Mouse (Mus musculus): Measurements from ENCODE around the gene Pcnx. TPM values are rescaled to one million over a fixed set of nuclear protein-coding genes. Genes with fewer than 3 reads are reported as not detected.

Pcnx gene
- total RNA-seq, 1 experiment = 24.9 TPM

- no peak for TF ChIP-seq MAFK (IDR thresholded peaks at IDR 0.05; ENCODE audit: insufficient read depth, low read depth, low read length)
- TF ChIP-seq ZNF384 (IDR thresholded peaks at IDR 0.05; ENCODE audit: low read depth, low read length) = no peak
- no peak for TF ChIP-seq HCFC1 (IDR thresholded peaks at IDR 0.05; ENCODE audit: borderline replicate concordance, insufficient read depth, low read length)
- TF ChIP-seq ZC3H11A (IDR thresholded peaks at IDR 0.05; ENCODE audit: borderline replicate concordance, low read depth, low read length) = no peak
- no peak for TF ChIP-seq CHD2 (IDR thresholded peaks at IDR 0.05; ENCODE audit: low read depth, low read length)
- Histone ChIP-seq H3K27ac (ENCODE audit: insufficient read depth, low read depth, low read length, poor library complexity, severe bottlenecking) (no peak overlapping the region), H3K4me3 (ENCODE audit: insufficient read depth in 1 of 2, low read depth in 1 of 2, low read length in 2 of 2, poor library complexity in 1 of 2, severe bottlenecking in 1 of 2) (no peak overlapping the region), H3K9me3 (ENCODE audit: control insufficient read depth, insufficient read depth, low read depth, low read length) (no peaks in the 10 kb centered on the region), H3K9ac (ENCODE audit: insufficient read depth, low read depth, low read length, poor library complexity, severe bottlenecking) (no peak overlapping the region), H3K4me1 (ENCODE audit: control insufficient read depth in 2 of 2, insufficient read depth in 2 of 2, low read length in 2 of 2, poor library complexity in 1 of 2) (peaks cover 0 to 1% of the 10 kb centered on the region in 2 experiments; a peak in 1 of 4 replicates), H3K36me3 (ENCODE audit: control insufficient read depth, insufficient read depth, low read length, poor library complexity, severe bottlenecking) (no peaks in the 10 kb centered on the region)
- no peak for DNase-seq (ENCODE audit: low read depth, low spot score)
- in situ Hi-C loops (cut with MboI; ENCODE audit: low sequenced_read_pairs in 2 of 2, unreplicated experiment in 2 of 2) = no loop called here
These were observed 7.5 kb downstream of the Pcnx start for GRCm38 (mm10) chr12:81867316-81867715.

GRCm38 (mm10) chr12:81869205-81869940, 9.6 kb downstream of the Pcnx start:
- no peaks in the 10 kb centered on the region for H3K4me1 ChIP-seq (ENCODE audit: control insufficient read depth in 2 of 2, insufficient read depth in 2 of 2, low read length in 2 of 2, poor library complexity in 1 of 2)
- H3K27ac ChIP-seq (ENCODE audit: insufficient read depth, low read depth, low read length, poor library complexity, severe bottlenecking) = no peak overlapping the region
- no peaks in the 10 kb centered on the region for H3K36me3 ChIP-seq (ENCODE audit: control insufficient read depth, insufficient read depth, low read length, poor library complexity, severe bottlenecking)
- H3K4me3 ChIP-seq (ENCODE audit: insufficient read depth in 1 of 2, low read depth in 1 of 2, low read length in 2 of 2, poor library complexity in 1 of 2, severe bottlenecking in 1 of 2) = no peak overlapping the region
- no peaks in the 10 kb centered on the region for H3K9me3 ChIP-seq (ENCODE audit: control insufficient read depth, insufficient read depth, low read depth, low read length)
- in situ Hi-C loops (cut with MboI; ENCODE audit: low sequenced_read_pairs in 2 of 2, unreplicated experiment in 2 of 2) = no loop called here
- TF ChIP-seq ZC3H11A (IDR thresholded peaks at IDR 0.05; ENCODE audit: borderline replicate concordance, low read depth, low read length) (no peak), CHD2 (IDR thresholded peaks at IDR 0.05; ENCODE audit: low read depth, low read length) (no peak)
- no peak overlapping the region for H3K9ac ChIP-seq (ENCODE audit: insufficient read depth, low read depth, low read length, poor library complexity, severe bottlenecking)
- DNase-seq (ENCODE audit: low read depth, low spot score) = no peak

- H3K4me1 ChIP-seq (ENCODE audit: control insufficient read depth in 2 of 2, insufficient read depth in 2 of 2, low read length in 2 of 2, poor library complexity in 1 of 2) = no peaks in the 10 kb centered on the region
- no peak overlapping the region for H3K27ac ChIP-seq (ENCODE audit: insufficient read depth, low read depth, low read length, poor library complexity, severe bottlenecking)
- TF ChIP-seq ZC3H11A (IDR thresholded peaks at IDR 0.05; ENCODE audit: borderline replicate concordance, low read depth, low read length) (no peak), HCFC1 (IDR thresholded peaks at IDR 0.05; ENCODE audit: borderline replicate concordance, insufficient read depth, low read length) (no peak), ZNF384 (IDR thresholded peaks at IDR 0.05; ENCODE audit: low read depth, low read length) (no peak), CHD2 (IDR thresholded peaks at IDR 0.05; ENCODE audit: low read depth, low read length) (no peak), MAFK (IDR thresholded peaks at IDR 0.05; ENCODE audit: insufficient read depth, low read depth, low read length) (no peak)
- H3K9me3 ChIP-seq (ENCODE audit: control insufficient read depth, insufficient read depth, low read depth, low read length) = no peaks in the 10 kb centered on the region
- no peak for DNase-seq (ENCODE audit: low read depth, low spot score)
- no peak overlapping the region for H3K9ac ChIP-seq (ENCODE audit: insufficient read depth, low read depth, low read length, poor library complexity, severe bottlenecking)
- in situ Hi-C loops (cut with MboI; ENCODE audit: low sequenced_read_pairs in 2 of 2, unreplicated experiment in 2 of 2) = no loop called here
- H3K4me3 ChIP-seq (ENCODE audit: insufficient read depth in 1 of 2, low read depth in 1 of 2, low read length in 2 of 2, poor library complexity in 1 of 2, severe bottlenecking in 1 of 2) = no peak overlapping the region
- no peaks in the 10 kb centered on the region for H3K36me3 ChIP-seq (ENCODE audit: control insufficient read depth, insufficient read depth, low read length, poor library complexity, severe bottlenecking)
These were observed 13.5 kb downstream of the Pcnx start for GRCm38 (mm10) chr12:81873345-81873744.

- Histone ChIP-seq H3K36me3 (ENCODE audit: control insufficient read depth, insufficient read depth, low read length, poor library complexity, severe bottlenecking) (no peaks in the 10 kb centered on the region), H3K9me3 (ENCODE audit: control insufficient read depth, insufficient read depth, low read depth, low read length) (no peaks in the 10 kb centered on the region), H3K27ac (ENCODE audit: insufficient read depth, low read depth, low read length, poor library complexity, severe bottlenecking) (no peak overlapping the region), H3K4me1 (ENCODE audit: control insufficient read depth in 2 of 2, insufficient read depth in 2 of 2, low read length in 2 of 2, poor library complexity in 1 of 2) (no peaks in the 10 kb centered on the region), H3K4me3 (ENCODE audit: insufficient read depth in 1 of 2, low read depth in 1 of 2, low read length in 2 of 2, poor library complexity in 1 of 2, severe bottlenecking in 1 of 2) (no peak overlapping the region), H3K9ac (ENCODE audit: insufficient read depth, low read depth, low read length, poor library complexity, severe bottlenecking) (no peak overlapping the region)
- in situ Hi-C loops (cut with MboI; ENCODE audit: low sequenced_read_pairs in 2 of 2, unreplicated experiment in 2 of 2) = no loop called here
- TF ChIP-seq CHD2 (IDR thresholded peaks at IDR 0.05; ENCODE audit: low read depth, low read length) = no peak
- no peak for TF ChIP-seq ZNF384 (IDR thresholded peaks at IDR 0.05; ENCODE audit: low read depth, low read length)
- TF ChIP-seq MAFK (IDR thresholded peaks at IDR 0.05; ENCODE audit: insufficient read depth, low read depth, low read length) = no peak
- TF ChIP-seq HCFC1 (IDR thresholded peaks at IDR 0.05; ENCODE audit: borderline replicate concordance, insufficient read depth, low read length) = no peak
- TF ChIP-seq ZC3H11A (IDR thresholded peaks at IDR 0.05; ENCODE audit: borderline replicate concordance, low read depth, low read length) = no peak
- DNase-seq (ENCODE audit: low read depth, low spot score) = no peak
These were observed 20.3 kb downstream of the Pcnx start for GRCm38 (mm10) chr12:81880161-81880560.
